Mouse (Mus musculus): ENCODE results near the gene Scgb3a1.

Scgb3a1 gene

GRCm38 (mm10) chr11:49659470-49659799 lies 4.0 kb upstream of the Scgb3a1 start:
- DNase-seq, result no peak

- DNase-seq, result no peak
Measured at GRCm38 (mm10) chr11:49662292-49662780, 1.1 kb upstream of the Scgb3a1 start.

GRCm38 (mm10) chr11:49664262-49665140 lies 1.1 kb downstream of the Scgb3a1 start:
- DNase-seq, result no peak

GRCm38 (mm10) chr11:49665462-49665861 lies 2.1 kb downstream of the Scgb3a1 start:
- no peak for DNase-seq

GRCm38 (mm10) chr11:49673433-49673832 lies 10.0 kb downstream of the Scgb3a1 start:
- DNase-seq, result no peak

GRCm38 (mm10) chr11:49684237-49684973 lies 21.0 kb downstream of the Scgb3a1 start:
- no peak for DNase-seq

- no peak for DNase-seq
Measured at GRCm38 (mm10) chr11:49695013-49695412, 31.6 kb downstream of the Scgb3a1 start.

GRCm38 (mm10) chr11:49695695-49696094 lies 32.3 kb downstream of the Scgb3a1 start:
- no peak for DNase-seq

GRCm38 (mm10) chr11:49696472-49696871 lies 33.1 kb downstream of the Scgb3a1 start:
- DNase-seq, result no peak

GRCm38 (mm10) chr11:49697779-49698178 lies 34.4 kb downstream of the Scgb3a1 start:
- no peak for DNase-seq

- DNase-seq, result no peak
Measured at GRCm38 (mm10) chr11:49699079-49699478, 35.7 kb downstream of the Scgb3a1 start.

- DNase-seq, result no peak
Measured at GRCm38 (mm10) chr11:49702014-49702413, 38.6 kb downstream of the Scgb3a1 start.

- no peak for DNase-seq
Measured at GRCm38 (mm10) chr11:49704804-49705203, 41.4 kb downstream of the Scgb3a1 start.

GRCm38 (mm10) chr11:49707834-49708233 lies 44.4 kb downstream of the Scgb3a1 start:
- no peak for DNase-seq

- DNase-seq, result no peak
Measured at GRCm38 (mm10) chr11:49710664-49711063, 47.3 kb downstream of the Scgb3a1 start.

GRCm38 (mm10) chr11:49711981-49712554 lies 48.7 kb downstream of the Scgb3a1 start:
- peak; percentile 67 for DNase-seq

GRCm38 (mm10) chr11:49712555-49713335 lies 49.3 kb downstream of the Scgb3a1 start, which contains the start of gene Cnot6:
Gene Cnot6, minus strand, starts transcription at chr11:49712723.
- DNase-seq, result peak; percentile 99

GRCm38 (mm10) chr11:49713336-49714334 lies 50.2 kb downstream of the Scgb3a1 start:
- DNase-seq, result peak; percentile 33
